Mouse (Mus musculus): ENCODE data around the gene Slc6a4.

Gene Slc6a4

DNA sequence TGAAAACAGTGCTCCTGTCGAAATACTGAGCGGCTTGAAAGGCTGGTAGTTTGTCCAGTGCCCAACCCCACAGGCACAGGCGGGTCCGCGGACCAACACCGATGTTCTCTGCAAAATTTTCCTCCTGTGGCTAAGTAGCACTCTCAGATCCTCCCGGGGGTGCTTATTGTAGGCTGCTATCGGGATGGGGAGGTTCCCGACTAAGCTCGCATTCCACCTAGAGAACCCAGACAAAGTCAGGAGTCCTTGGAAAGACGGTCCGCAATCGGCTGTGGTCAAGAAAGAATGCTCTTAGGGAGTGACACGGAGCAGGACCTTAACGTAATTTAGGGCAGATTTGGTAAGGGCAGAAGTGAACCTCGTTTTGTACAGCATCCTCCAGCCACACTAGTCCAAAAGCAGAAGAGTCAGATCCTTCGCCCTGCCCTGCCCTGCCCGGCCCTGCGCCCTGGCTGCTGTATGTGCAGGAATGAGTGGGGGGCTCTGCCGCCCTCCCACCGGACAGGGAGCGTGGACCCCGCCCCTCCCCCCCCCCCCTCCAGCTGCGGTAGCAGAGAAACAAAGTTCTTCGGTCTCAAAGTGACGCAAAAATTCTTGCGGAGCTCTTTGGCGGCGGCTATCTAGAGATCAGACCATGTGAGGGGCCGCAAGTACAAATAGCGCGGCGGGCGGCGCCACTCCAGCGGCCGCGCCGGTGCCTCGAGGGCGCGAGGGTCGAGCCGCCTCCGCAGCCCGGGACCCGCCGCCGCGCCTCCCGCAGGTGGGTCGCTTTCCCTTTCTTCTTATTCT lies at the start of gene Slc6a4:
TSS of gene Slc6a4 (plus strand) at position 688 of the 789 bp plus-strand sequence.
- DNase-seq: no peak

DNA sequence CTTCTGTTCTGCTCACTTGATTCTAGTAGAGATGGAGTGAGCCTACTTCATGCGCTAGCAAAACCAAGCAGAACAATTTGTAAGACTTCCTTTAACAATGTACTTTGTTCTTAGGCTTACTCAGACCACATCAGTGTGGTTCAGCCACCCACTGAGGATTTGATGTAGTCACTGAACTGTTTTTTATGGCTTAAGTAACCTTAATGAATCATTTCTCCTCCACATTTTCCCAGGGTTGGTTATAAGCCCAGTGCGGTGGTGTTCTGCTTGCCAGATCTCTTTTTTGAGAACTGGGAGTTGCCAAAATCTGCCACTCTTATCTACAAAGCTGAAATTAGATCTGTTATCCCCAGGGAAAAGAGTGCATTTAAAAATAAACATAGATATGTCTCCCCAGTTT lies 44.9 kb upstream of the Slc6a4 start:
- DNase-seq: no peak

DNA sequence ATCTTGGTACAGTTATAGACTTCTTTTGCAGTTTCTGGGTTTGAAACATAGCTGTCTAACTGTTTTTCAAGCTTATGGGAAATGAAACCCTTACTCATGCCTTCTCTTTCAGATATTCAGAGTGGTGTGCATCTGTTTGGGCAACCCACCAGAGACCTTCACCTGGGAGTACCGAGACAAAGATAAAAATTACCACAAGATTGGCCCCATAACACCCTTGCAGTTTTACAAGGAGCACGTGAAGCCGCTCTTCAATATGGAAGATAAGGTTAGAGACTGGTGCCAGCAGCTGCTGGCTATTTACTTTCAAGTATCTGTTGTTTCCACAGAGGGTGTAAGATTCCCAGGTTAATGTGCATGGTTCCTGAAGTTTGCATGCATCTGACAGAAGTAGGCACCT lies 32.7 kb upstream of the Slc6a4 start:
- DNase-seq: no peak

DNA sequence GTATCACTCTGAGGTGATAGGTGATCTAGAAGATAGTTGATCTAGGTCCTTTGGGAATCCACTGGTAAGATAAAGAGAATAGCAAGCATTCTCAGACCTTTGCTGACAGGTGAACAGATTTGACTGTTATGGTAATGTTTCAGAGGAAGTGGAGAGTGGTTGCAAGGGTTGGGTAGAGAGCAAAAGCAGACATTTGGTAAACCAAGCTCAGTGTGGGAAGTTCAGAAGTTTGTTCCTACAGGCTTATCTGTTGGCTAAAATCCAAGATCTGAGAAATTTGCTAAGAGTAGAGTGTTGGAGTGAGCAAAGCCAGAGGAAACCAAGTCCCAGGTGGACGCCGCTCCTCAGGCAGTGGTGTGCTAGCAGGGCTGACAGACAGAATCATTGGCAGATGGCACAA lies 28.1 kb upstream of the Slc6a4 start:
- no peak for DNase-seq

DNA sequence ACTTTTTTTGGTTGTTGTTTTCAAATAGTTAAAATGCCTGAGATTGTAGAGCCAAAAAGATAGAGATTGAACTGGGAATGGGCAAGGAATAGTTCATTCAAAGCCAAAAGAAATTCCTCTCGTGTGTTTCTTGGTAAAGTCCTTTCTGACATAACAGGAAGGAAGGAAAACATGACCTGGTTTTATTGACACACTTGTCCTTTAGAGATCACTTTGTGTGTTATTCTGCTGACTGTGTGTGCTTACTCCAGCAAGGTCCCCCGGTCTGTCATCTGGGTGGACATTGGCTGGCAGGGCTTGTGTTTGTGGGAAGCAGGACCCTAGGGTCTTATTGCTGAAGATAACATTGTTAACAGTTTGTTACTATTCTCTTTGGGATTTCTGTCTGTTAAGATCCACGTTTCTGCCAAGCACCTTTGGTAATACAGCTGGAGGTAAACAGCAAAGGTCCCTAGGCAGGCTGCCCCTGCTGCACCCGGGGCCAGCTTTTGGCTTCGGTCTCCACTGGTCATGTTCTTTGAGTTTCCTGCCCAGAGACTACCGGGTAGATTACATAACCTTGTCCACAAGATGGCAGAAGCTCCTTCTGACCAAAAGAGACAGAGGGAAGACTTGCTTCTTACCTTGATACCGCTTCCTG lies 23.6 kb upstream of the Slc6a4 start:
- DNase-seq: no peak

DNA sequence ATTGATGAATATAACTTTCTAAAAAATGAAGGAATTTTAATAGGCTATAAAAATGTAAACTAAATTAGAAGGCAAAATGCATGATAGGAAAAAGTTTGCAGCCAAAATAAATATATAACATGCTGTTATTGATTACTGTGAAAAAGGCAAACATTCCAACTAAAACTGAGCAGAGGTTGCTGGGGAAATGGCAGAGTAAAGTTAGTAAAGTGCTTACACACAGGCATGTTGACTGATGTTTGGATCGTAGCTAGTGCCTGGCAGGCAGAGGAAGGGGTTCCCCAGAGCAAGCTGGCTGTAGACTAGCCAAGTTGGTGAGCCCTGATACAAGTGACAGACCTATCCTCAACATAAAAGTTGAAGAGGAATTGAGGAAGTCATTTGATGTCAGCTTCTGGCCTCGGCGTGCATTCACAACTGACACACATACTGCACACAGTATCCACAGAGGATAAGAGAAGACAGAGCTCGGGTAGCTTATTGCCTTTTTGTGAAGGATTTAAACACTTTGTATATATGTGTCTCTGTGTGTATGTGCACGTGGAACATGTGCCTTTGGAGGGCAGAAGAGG lies 16.7 kb upstream of the Slc6a4 start:
- no peak for DNase-seq

DNA sequence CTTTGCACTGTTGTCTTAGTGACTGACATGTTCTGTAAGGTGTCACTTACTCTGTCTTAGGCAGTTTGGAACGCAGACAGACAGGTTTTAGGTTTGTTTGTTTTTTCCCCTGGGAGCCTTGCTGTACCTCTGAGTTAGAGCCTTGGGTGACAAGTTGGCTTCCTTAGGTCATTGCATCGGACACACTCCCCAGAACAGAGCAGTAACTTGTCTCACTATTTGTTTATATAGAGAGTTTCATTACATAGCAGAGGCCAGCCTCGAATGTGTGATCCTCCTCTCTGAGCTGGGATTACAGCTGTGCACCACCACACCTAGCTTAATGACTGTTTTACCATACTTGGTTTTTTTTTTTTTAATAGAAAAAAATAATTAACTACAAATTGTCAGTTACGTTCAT lies 16.0 kb upstream of the Slc6a4 start:
- DNase-seq: no peak

DNA sequence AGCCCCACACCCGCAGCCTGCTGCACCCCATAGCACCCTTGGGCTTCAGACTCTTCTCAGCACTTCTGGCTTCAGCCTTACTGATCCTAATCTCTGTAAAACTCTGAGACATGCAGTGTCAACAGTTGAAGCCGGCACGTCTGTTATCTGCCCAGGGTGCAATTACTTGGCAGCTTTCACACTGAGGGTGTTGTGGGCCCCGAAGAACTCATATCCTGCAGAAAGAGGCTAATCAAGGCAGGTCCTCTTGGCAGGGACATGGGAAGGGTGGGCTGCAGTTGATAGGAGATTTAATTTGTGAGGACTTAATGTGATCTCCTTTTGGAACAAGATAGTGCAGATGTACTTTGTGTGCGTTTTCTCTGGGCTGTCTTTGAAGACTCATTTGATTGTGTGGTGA lies 14.8 kb upstream of the Slc6a4 start:
- no peak for DNase-seq

DNA sequence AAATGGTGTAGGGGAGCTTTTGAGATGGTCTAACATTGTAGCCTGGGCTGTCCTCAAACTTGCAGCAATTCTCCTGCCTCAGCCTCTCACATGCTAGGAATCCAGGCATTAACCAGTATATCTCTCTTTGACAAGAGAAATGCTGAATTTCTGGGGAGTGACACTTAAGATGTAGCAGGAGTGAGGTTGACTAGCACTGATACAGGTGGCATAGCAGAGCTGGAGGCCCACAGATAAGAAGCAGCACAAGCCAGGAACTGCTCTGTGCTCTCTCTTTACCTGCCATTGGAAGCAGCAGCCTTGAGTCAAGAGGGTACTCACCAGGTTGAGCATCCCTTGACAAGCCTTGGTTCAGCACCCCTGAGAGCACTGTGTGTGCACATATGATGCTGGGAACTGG lies 14.2 kb upstream of the Slc6a4 start:
- no peak for DNase-seq

DNA sequence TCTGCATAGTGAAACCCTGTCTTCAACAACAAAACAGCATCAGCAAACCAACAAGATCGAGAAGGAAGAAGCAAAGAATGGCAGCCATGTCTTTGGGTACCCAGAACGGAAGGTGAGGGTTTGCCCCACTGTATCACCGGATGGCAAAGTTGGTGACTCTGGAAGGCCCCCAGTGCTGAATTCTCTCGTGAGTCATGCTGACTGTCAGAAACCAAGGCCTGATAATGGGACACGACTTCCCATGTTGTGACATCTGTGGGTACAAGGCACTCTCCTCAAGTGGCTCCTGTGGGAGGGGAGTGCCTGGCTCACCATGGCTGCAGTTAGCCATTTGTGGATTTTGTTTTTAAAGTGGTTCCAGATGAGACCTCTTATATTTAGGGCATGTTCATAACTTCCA lies 7.6 kb upstream of the Slc6a4 start:
- no peak for DNase-seq

DNA sequence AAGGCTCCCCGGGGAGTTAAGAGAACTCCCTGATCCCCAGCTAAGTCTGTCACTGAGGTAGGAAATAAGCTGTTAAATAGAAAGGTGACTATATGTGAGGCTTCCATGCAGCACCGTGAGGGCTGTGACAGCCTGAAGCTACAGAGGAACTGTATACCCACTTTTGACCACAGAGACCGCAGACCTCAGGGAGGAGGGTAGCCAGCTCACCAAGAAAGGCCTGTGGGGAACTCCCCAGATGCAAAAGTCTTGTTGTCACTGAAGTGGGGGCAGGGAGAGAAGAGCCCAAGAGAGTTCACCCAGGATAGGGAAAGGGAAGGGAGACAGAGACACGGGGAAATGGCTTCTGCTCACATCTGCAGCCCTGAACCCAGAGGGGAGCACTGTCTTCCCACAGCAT lies 5.5 kb upstream of the Slc6a4 start:
- no peak for DNase-seq

DNA sequence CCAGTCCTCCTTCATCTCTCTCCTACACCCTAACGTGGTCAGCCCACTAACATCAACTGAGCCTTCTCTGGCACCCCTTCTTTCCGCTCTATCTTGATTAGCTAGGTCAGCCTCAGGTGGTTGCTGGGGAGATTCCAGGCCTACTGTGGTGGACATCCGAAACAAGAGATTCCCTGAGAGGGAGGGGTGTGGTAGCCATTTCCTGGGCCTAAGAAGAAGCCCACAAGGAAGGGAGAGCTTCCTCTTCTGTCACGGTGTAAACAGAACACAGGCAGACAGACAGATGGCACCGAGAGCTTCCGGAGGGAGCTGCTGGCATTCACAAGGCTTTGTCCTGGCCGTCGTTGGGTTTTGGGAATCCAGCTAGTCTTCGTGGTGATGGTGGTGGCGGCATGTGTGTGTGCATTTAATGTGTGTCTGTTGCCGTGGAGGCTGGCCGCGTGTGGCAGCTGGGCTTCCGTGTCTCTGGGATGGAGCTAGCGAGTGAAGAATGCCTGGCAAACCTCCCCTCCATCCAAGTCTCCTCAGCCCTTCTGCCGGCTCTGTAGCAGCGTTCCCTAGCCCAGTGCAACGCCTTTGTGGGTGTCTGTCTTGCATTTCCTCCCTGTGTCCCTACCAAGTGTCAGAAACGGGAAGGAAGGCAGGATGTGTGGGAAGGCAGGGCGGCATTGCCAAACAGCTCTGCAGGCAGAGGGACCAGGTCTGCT lies 2.3 kb upstream of the Slc6a4 start:
- DNase-seq: no peak

DNA sequence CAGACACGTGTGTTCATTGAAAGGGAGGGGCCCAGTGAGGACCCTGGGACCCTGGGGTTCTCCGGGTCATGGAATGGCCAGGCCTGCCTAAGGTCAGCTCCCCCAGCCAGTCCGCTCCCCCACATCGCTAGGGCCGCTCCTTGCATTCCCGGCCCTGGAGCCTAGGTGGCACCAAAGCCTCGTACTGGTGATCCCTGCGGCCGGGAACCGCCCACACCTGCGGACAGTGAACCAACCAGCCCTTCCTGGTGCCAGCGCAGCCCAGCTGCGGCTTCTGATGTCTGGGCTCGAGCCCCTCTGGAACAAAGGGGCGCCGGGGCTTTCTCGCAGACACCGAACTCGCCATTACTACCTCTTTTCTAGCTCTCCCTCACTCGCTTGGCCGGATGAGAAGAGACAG lies 1.1 kb upstream of the Slc6a4 start:
- peak; percentile 60 for DNase-seq

DNA sequence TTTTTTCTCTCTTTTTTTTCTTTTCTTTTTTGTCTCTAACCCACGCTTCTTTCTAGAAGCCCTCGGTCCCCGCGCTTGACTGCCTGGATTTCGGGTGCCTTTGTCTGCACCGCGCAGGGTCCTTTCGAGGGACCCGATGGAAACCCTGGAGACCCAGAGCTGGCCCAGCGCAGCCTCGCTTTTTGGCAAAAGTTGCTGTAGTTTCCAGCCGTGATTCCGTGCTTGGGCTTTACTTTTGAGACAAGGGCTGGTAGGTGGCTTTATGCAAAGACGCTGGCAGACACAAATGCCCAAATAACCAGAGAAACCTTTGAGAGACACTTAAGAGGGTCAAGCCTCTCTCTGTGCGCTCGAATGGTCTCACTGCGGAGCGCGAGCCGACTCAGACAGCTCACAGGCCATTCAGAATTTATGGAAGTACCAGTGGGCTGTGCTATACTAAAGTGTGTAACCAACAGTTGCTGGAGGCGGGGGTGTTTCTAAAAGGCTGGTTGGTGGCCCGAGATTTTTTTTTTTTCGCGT lies 363 bp downstream of the Slc6a4 start:
- DNase-seq: no peak

DNA sequence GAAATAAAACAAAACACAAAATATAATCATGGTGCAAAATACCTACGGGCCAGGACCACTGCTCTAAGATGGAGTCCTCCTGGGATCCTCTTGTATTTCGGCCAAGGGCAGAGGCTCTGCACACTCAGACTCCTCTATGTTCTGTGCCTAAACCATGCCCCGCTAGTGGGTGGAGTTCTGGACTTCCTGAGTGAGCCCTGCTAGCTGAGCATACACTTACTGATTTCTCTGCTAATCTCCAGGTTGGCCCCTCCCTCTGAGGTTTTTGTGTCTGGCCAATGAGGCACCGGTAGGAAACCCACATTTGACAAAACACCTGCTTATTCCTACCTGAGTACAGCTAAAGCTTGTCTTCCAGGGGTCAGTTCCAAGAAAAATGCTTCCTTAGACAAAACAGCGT lies 2.3 kb downstream of the Slc6a4 start:
- DNase-seq: no peak

DNA sequence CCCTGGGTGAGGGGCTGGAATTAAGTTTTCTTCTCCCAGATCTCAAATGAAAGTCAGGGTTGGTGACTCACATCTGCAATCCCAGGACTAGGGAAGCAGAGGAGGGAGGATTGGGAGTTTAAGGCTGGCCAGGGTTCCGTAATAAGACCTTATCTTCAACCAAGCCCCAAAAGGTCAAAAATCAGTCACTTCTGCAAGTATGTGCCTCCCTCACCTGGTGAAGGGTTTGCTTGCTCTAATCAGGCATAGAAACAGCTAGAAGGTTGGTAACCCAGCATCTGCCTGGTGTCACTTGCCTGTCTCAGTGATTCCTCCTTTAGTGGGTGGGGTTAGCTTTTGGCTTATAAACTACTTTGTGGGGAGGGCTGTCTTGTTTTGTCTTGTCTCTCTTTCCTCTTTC lies 4.0 kb downstream of the Slc6a4 start:
- DNase-seq: no peak

DNA sequence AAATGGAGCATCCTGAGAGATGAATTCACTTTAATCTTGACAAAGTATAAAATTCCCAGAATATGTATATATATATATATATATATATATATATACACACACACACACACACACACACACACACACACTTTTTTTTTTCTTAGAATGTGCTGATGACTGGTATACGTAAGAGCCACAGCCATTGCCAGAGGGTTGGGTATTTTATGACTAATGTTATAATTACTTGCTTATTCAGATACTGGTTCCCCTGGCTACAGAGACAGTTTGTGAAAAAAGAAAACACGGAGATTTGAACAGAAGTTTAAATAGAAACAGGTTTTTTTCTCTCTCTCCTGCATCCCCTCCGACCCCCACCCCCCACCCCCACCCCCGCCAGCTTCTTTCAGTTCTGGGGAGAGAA lies 7.5 kb downstream of the Slc6a4 start:
- no peak for DNase-seq

DNA sequence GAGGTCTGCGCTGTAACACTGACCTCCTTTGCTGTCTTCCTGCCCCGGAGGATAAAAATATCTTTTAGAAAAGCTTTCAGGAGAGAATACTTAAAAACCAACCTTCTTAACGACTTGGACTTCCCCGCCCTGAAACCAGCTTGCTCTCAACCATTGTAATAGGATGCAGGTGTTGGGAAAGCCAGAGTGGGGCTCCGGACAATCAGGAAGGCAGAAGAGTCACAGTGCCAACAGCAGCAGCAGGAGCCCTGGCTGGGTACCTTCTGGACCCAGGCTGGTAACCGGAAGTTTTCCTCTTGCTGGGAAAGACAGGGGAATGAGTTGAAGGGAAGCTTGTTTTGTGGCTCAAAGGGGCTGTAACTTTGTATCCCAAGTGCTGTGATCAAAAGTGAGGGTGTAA lies 8.2 kb downstream of the Slc6a4 start:
- DNase-seq: no peak

DNA sequence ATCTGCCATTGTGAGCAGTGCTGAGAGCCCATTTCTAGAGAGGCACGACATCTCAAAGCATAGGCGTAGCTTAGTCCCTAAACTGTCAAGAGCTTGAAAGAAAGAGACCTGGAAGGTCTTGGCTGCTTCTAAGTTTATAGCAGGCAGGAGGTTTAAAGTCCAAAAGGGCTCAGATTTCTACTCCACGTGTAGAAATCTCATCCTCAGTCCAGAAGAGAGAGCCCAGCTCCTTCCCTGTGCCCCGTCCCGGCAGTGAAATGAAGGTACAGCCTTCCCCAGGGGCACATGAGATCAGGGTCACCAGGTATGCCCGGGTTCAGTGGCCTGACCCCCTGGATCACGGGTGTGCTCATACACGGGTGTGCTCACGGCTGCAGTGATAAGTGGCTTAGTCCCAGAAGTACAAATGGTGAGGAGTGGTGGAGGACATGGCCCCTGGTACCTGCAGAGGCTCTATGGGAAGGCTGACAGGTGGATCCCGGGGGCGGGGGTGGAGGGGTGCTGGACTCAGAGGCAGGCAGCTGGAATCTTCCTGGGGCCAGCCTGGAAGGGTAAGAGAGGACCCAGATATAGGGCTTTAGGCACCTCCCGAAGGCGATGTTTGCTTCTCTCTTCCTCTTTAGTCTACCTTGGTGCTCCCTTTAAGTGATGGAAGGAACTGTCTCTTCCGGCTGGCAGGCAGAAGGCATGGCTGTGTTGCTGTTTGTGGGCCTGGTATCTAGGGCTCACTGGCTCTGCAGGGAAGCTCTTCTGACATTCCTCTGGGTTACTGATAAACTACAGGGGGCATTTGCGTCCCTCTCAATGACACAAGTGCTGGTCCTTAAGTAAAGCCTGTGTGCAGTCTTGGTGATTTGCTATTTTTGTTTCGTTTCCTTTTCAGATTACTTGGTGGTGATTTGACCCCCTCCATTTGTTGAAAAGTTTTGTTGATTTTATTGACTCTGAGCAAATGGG lies 10.9 kb downstream of the Slc6a4 start:
- no peak for DNase-seq

DNA sequence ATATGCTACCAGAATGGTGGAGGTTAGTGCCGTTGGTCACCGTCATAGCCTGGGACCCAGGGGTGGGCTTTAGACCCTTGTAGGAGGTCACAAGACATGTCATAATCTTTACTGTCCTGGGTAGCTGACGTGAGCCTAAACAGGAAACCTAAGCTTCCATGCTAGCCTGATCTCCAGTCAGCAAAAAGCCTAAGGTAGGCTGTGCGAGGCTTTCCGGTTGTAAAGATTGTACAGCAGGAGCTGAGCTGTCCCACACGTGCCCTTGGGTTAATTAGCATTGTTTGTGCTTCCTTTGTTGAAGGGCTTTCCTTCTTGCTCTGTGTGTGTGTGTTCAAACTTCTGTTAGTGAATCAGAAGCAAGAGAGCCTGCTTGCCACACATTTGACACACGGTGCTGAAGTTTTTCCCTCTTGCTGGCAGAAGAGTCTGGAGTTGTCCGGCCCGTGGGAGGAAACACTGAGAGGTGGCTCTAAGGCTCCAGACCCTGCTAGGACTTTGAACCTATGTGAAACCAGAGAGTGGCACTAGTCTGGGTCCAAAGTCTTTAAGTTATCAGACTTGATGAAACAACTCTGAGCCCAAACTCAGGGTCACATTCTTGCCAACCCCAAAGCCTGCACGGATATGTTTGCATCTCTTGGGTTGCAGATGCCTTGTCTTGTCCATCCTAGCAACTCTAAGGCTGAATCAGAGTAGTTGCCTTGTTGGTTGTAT lies 12.5 kb downstream of the Slc6a4 start:
- no peak for DNase-seq

DNA sequence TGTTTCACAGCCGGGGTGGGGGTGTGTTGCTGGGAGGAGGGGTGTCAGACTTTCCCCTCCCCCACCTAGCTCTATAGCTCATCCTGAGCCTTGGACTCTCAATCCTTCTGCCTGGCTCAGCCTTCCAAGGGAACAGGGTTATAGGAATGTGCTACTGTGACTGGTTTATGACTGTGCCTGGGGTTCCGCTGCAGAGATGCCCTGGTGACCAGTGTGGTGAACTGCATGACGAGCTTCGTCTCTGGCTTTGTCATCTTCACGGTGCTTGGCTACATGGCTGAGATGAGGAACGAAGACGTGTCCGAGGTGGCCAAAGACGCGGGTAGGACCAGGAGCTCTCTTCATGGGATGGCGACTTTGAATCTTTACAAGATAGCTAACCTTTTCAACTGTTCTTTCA lies 19.6 kb downstream of the Slc6a4 start:
- no peak for DNase-seq

DNA sequence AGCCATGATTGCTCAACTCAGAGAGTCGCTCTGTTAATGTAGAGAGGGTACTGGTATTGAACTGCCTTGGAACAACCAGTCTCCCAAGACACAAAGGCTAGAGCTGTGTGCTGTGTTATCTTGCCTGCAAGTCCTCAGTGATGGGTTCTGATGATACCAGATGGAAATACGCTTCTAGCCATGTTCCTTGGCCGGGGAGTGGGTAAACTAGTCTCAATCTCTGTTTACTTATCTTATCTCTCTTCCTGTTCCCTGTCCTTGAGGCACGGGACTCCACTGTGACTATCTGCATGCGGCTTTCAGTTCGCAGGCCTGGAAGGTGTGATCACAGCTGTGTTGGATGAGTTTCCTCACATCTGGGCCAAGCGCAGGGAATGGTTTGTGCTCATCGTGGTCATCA lies 21.1 kb downstream of the Slc6a4 start:
- no peak for DNase-seq
